Mouse (Mus musculus): Measurements from ENCODE around the gene Fgd6. TPM values are rescaled to one million over a fixed set of nuclear protein-coding genes. Genes with fewer than 3 reads are reported as not detected.

Fgd6 gene
- total RNA-seq, 1 experiment from 2014 or later, result 8.3 TPM

- ATAC-seq (ENCODE audit: extremely low read depth, insufficient number of reproducible peaks, low FRiP score, poor library complexity, severe bottlenecking), result no peak
Observed at GRCm38 (mm10) chr10:94120676-94121075, 84.9 kb downstream of the Fgd6 start.

- no peak for ATAC-seq (ENCODE audit: extremely low read depth, insufficient number of reproducible peaks, low FRiP score, poor library complexity, severe bottlenecking)
Observed at GRCm38 (mm10) chr10:94122595-94122994, 86.8 kb downstream of the Fgd6 start.

- ATAC-seq (ENCODE audit: extremely low read depth, insufficient number of reproducible peaks, low FRiP score, poor library complexity, severe bottlenecking), result no peak
Observed at GRCm38 (mm10) chr10:94123581-94123980, 87.8 kb downstream of the Fgd6 start.

- ATAC-seq (ENCODE audit: extremely low read depth, insufficient number of reproducible peaks, low FRiP score, poor library complexity, severe bottlenecking), result no peak
Observed at GRCm38 (mm10) chr10:94124376-94124775, 88.6 kb downstream of the Fgd6 start.

- ATAC-seq (ENCODE audit: extremely low read depth, insufficient number of reproducible peaks, low FRiP score, poor library complexity, severe bottlenecking), result no peak
Observed at GRCm38 (mm10) chr10:94129680-94130119, 93.9 kb downstream of the Fgd6 start.

GRCm38 (mm10) chr10:94133081-94133480 is 97.3 kb downstream of the Fgd6 start:
- ATAC-seq (ENCODE audit: extremely low read depth, insufficient number of reproducible peaks, low FRiP score, poor library complexity, severe bottlenecking), result no peak

- no peak for ATAC-seq (ENCODE audit: extremely low read depth, insufficient number of reproducible peaks, low FRiP score, poor library complexity, severe bottlenecking)
Observed at GRCm38 (mm10) chr10:94133674-94134073, 97.9 kb downstream of the Fgd6 start.

- ATAC-seq (ENCODE audit: extremely low read depth, insufficient number of reproducible peaks, low FRiP score, poor library complexity, severe bottlenecking), result no peak
Observed at GRCm38 (mm10) chr10:94134535-94135390, 99.0 kb downstream of the Fgd6 start.

- ATAC-seq (ENCODE audit: extremely low read depth, insufficient number of reproducible peaks, low FRiP score, poor library complexity, severe bottlenecking), result no peak
Observed at GRCm38 (mm10) chr10:94138890-94139482, 103.2 kb downstream of the Fgd6 start.

- no peak for ATAC-seq (ENCODE audit: extremely low read depth, insufficient number of reproducible peaks, low FRiP score, poor library complexity, severe bottlenecking)
Observed at GRCm38 (mm10) chr10:94140227-94140931, 104.6 kb downstream of the Fgd6 start.

GRCm38 (mm10) chr10:94142427-94142826 is 106.6 kb downstream of the Fgd6 start:
- no peak for ATAC-seq (ENCODE audit: extremely low read depth, insufficient number of reproducible peaks, low FRiP score, poor library complexity, severe bottlenecking)

- ATAC-seq (ENCODE audit: extremely low read depth, insufficient number of reproducible peaks, low FRiP score, poor library complexity, severe bottlenecking), result no peak
Observed at GRCm38 (mm10) chr10:94144581-94144980, 108.8 kb downstream of the Fgd6 start.

GRCm38 (mm10) chr10:94147391-94147755 is 111.6 kb downstream of the Fgd6 start:
- peak; percentile 50; the same call in 1 of the 2 replicates for ATAC-seq (ENCODE audit: extremely low read depth, insufficient number of reproducible peaks, low FRiP score, poor library complexity, severe bottlenecking)

GRCm38 (mm10) chr10:94147756-94148531 is 112.1 kb downstream of the Fgd6 start, which contains the start of gene Nr2c1:
Gene Nr2c1 (plus strand): TSS chr10:94148023.
- peak; percentile 54 for ATAC-seq (ENCODE audit: extremely low read depth, insufficient number of reproducible peaks, low FRiP score, poor library complexity, severe bottlenecking)

GRCm38 (mm10) chr10:94151488-94151887 is 115.7 kb downstream of the Fgd6 start:
- ATAC-seq (ENCODE audit: extremely low read depth, insufficient number of reproducible peaks, low FRiP score, poor library complexity, severe bottlenecking), result no peak

GRCm38 (mm10) chr10:94153841-94154240 is 118.0 kb downstream of the Fgd6 start:
- ATAC-seq (ENCODE audit: extremely low read depth, insufficient number of reproducible peaks, low FRiP score, poor library complexity, severe bottlenecking), result no peak

- no peak for ATAC-seq (ENCODE audit: extremely low read depth, insufficient number of reproducible peaks, low FRiP score, poor library complexity, severe bottlenecking)
Observed at GRCm38 (mm10) chr10:94158962-94159361, 123.2 kb downstream of the Fgd6 start.

- no peak for ATAC-seq (ENCODE audit: extremely low read depth, insufficient number of reproducible peaks, low FRiP score, poor library complexity, severe bottlenecking)
Observed at GRCm38 (mm10) chr10:94159406-94159805, 123.6 kb downstream of the Fgd6 start.
